Mouse (Mus musculus) monocyte, adult 5-6 weeks (primary cell): Measurements from ENCODE around the gene Ovca2. TPM values are rescaled to one million over a fixed set of nuclear protein-coding genes. Genes with fewer than 3 reads are reported as not detected.
"Not testable (repeated sequence)": the region's sequence is repeated elsewhere in the genome, so short reads cannot be mapped to it uniquely, and the experiment has no call there.

Experiments
- ATAC-seq: fragments of 153-309, 156-312 bp; replicated peaks from 2 replicates; pipeline ENCODE4 v1.8.0; 2017; ENCODE audit warnings: mild to moderate bottlenecking; ENCODE audit not compliant: low TSS enrichment, insufficient number of reproducible peaks, severe bottlenecking, poor library complexity, low FRiP score
- total RNA-seq: library from RNA; stranded (forward); fragments of 200-1000, 200-491, 200-594 nt; gene quantifications from 3 replicates; pipeline ENCODE4 v1.2.3, GENCODE M21; 2017

The Ovca2 gene
- total RNA-seq, 1 experiment from 2014 or later: 8.5 TPM

GRCm38 (mm10) chr11:75198792-75199191, 20.2 kb upstream of the Ovca2 start:
- ATAC-seq: no peak

- ATAC-seq: no peak
Observed at GRCm38 (mm10) chr11:75197956-75198355, 19.3 kb upstream of the Ovca2 start.

GRCm38 (mm10) chr11:75196131-75196530, 17.5 kb upstream of the Ovca2 start:
- no peak for ATAC-seq

GRCm38 (mm10) chr11:75194850-75195461, 16.3 kb upstream of the Ovca2 start:
- ATAC-seq: no peak

- ATAC-seq: no peak
Observed at GRCm38 (mm10) chr11:75194121-75194849, 15.7 kb upstream of the Ovca2 start.

- no peak for ATAC-seq
Observed at GRCm38 (mm10) chr11:75193256-75194071, 14.8 kb upstream of the Ovca2 start, which contains the start of gene Rtn4rl1. Gene Rtn4rl1, plus strand, starts transcription at chr11:75193783.

- ATAC-seq: peak; percentile 57; the same call in 1 of the 2 replicates
Observed at GRCm38 (mm10) chr11:75192336-75193214, 13.9 kb upstream of the Ovca2 start.

GRCm38 (mm10) chr11:75191841-75192240, 13.2 kb upstream of the Ovca2 start:
- ATAC-seq: no peak

GRCm38 (mm10) chr11:75190905-75191441, 12.3 kb upstream of the Ovca2 start, which contains the start of gene Dph1:
Gene Dph1, minus strand, starts transcription at chr11:75191241.
- ATAC-seq: no peak

- peak; percentile 93 for ATAC-seq
Observed at GRCm38 (mm10) chr11:75190371-75190724, 11.7 kb upstream of the Ovca2 start.

- ATAC-seq: no peak
Observed at GRCm38 (mm10) chr11:75189713-75190370, 11.2 kb upstream of the Ovca2 start.

GRCm38 (mm10) chr11:75184986-75185385, 6.4 kb upstream of the Ovca2 start:
- ATAC-seq: no peak

- ATAC-seq: no peak
Observed at GRCm38 (mm10) chr11:75184573-75184972, 5.9 kb upstream of the Ovca2 start.

GRCm38 (mm10) chr11:75183917-75184570, 5.4 kb upstream of the Ovca2 start:
- ATAC-seq: no peak

GRCm38 (mm10) chr11:75178011-75178410, 624 bp downstream of the Ovca2 start:
- ATAC-seq: no peak

GRCm38 (mm10) chr11:75174574-75174973, 4.1 kb downstream of the Ovca2 start:
- ATAC-seq: not testable (repeated sequence)

GRCm38 (mm10) chr11:75173799-75174165, 4.9 kb downstream of the Ovca2 start:
- ATAC-seq: no peak
